Mouse (Mus musculus) intestine, embryonic 15.5 days (tissue): ENCODE measurements around the gene Nudt15. TPM values are rescaled to one million over a fixed set of nuclear protein-coding genes. Genes with fewer than 3 reads are reported as not detected.

Experiments
- ATAC-seq: fragments of 200-750 bp; cut with Nextera tagmentation; 2 replicates; pipeline ENCODE4 v1.8.0; 2017; ENCODE audit warnings: moderate TSS enrichment, moderate library complexity
- H3K27ac ChIP-seq: fragments of 300-500 bp; sonication (generic); 2 replicates; pipeline ENCODE4 v1.5.1; 2015; ENCODE audit warnings: mild to moderate bottlenecking, inconsistent platforms
- H3K27me3 ChIP-seq: fragments of 300-500 bp; sonication (generic); replicated peaks from 2 replicates; pipeline ENCODE4 v1.6.1; 2015; ENCODE audit warnings: inconsistent platforms
- H3K36me3 ChIP-seq: fragments of 300-500 bp; sonication (generic); 2 replicates; pipeline ENCODE4 v1.6.1; 2015; ENCODE audit warnings: inconsistent platforms
- H3K4me1 ChIP-seq: fragments of 300-500 bp; sonication (generic); replicated peaks from 2 replicates; pipeline ENCODE4 v1.6.1; 2015; ENCODE audit warnings: inconsistent platforms
- H3K4me2 ChIP-seq: fragments of 300-500 bp; sonication (generic); replicated peaks from 2 replicates; pipeline ENCODE4 v1.6.1; 2015; ENCODE audit warnings: mild to moderate bottlenecking, inconsistent platforms
- H3K4me3 ChIP-seq: fragments of 300-500 bp; sonication (generic); replicated peaks from 2 replicates; pipeline ENCODE4 v1.5.1; 2015; ENCODE audit warnings: inconsistent platforms
- H3K9ac ChIP-seq: fragments of 300-500 bp; sonication (generic); 2 replicates; pipeline ENCODE4 v1.6.1; 2015; ENCODE audit warnings: inconsistent platforms
- H3K9me3 ChIP-seq: fragments of 300-500 bp; sonication (generic); 2 replicates; pipeline ENCODE4 v1.6.1; 2016; ENCODE audit warnings: inconsistent platforms
- WGBS: fragments of 180-500 bp; shearing (Covaris S2); methylation state at CpG from one replicate; pipeline ENCODE4 v1.1.7; 2015; 5-methylcytosine and 5-hydroxymethylcytosine counted together
- polyA plus RNA-seq: library from polyadenylated mRNA; unstranded; fragments of >200 nt; fragmentation: Nextera tagmentation; extraction: Ambion mirVana; gene quantifications from 2 replicates; pipeline ENCODE4 v1.2.1, GENCODE M21; 2015

Nudt15 gene
- polyA plus RNA-seq, 1 experiment from 2014 or later, result 6.7 TPM

DNA sequence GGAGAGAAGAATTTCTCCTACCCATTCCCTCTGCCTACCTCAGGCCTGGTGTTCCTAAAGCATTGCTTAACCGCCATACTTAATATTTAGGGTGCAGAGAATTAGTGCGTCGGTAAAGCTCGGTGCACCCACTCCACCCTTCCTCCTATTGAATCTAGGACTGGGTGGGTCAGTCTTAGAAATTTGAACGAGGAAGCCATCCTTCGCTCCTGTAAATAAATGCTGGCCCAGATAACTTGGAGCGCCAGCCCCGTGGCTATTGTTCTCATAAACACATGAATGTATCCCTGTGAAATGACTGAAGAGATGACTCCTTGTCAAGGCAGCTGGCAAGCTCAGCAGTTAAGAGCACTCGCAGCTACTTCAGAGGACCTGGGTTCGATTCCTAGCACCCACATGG, 71.0 kb downstream of the Nudt15 start:
- Histone ChIP-seq H3K27ac (no peak overlapping the region), H3K27me3 (no peaks in the 10 kb centered on the region), H3K36me3 (no peaks in the 10 kb centered on the region), H3K9me3 (no peaks in the 10 kb centered on the region), H3K4me1 (no peaks in the 10 kb centered on the region), H3K9ac (no peak overlapping the region), H3K4me3 (no peak overlapping the region), H3K4me2 (no peak overlapping the region)
- ATAC-seq, result no peak
- 91% methylated on average over 10 of the region's 10 CpGs for WGBS

DNA sequence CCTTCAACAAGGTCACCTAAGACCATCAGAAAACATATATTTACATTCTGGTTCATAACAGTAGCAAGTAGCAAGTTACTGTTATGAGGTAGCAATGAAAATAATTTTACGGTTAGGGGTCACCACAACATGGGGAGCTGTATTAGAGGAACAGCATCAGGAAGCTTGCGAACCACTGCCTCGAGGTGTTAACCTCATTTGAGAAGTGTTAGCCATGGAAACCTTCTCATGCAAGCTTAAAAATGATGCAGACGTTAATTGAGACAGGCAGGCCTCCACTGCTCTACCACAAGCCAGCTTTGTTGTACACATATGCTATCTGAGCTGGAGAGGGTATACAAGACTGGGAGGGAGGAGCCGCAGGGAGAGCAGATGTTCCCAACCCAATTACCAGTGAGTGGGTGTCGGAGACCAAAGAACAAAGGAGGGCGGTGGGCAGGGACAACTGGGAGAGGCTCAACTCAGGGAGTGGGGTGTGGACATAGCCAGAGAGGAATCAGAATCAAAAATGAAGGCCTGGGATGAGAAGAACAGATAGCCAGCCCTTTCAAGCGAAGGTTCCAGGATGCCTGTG, 71.6 kb downstream of the Nudt15 start:
- no peak for ATAC-seq
- no peaks in the 10 kb centered on the region for H3K4me1 ChIP-seq
- no peak overlapping the region for H3K4me3 ChIP-seq
- H3K27me3 ChIP-seq, result no peaks in the 10 kb centered on the region
- WGBS, result 73% methylated on average over 8 of the region's 8 CpGs
- H3K27ac ChIP-seq, result no peak overlapping the region
- no peak overlapping the region for H3K4me2 ChIP-seq
- no peaks in the 10 kb centered on the region for H3K9me3 ChIP-seq
- H3K9ac ChIP-seq, result no peak overlapping the region
- no peaks in the 10 kb centered on the region for H3K36me3 ChIP-seq

DNA sequence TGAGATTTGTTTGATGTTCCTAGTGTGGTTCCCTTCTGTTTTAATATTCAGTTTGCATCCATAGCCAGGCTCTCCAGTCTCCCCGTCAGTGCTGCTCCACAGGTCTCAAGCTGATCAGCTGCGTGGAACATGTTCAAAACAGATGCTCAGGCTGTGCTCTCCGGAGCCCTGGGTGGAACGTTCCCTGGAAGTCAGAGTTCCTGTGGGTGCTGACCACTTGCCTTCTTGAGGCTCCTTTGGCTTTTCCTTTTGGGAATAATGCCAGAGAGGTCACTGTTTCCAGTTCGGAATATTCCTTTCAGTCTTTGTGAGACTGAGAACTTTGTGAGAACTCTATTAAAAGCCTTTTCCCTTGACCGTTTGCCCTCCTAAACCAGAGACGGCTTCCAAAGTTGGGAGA, 72.5 kb downstream of the Nudt15 start:
- 76% methylated on average over 7 of the region's 7 CpGs for WGBS
- Histone ChIP-seq H3K27me3 (no peaks in the 10 kb centered on the region), H3K4me1 (no peaks in the 10 kb centered on the region), H3K27ac (no peak overlapping the region), H3K9me3 (no peaks in the 10 kb centered on the region), H3K36me3 (no peaks in the 10 kb centered on the region), H3K4me3 (no peak overlapping the region), H3K4me2 (no peak overlapping the region), H3K9ac (no peak overlapping the region)
- ATAC-seq, result no peak

DNA sequence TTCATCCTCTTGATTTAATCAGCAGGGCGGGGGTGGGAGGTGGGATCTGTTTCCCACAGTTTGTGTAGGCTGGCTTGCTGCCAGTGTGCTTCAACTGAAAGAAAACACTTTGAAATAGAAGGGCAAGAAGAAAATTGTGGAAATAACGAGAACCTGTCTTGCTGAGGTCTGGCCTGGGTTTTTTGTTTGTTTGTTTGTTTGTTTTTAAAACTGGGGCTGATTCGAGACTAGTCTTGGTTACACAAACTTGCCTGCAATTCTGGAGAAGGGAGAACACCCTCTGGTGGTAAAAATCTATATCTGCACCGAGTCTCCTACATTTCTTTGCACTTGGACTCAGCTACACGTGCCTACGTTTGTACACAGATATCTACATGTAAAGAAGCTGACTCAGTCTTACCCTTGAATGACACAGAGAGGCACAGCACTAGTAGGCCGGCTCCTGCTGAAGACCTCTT, 73.4 kb downstream of the Nudt15 start:
- Histone ChIP-seq H3K4me2 (no peak overlapping the region), H3K36me3 (no peaks in the 10 kb centered on the region)

DNA sequence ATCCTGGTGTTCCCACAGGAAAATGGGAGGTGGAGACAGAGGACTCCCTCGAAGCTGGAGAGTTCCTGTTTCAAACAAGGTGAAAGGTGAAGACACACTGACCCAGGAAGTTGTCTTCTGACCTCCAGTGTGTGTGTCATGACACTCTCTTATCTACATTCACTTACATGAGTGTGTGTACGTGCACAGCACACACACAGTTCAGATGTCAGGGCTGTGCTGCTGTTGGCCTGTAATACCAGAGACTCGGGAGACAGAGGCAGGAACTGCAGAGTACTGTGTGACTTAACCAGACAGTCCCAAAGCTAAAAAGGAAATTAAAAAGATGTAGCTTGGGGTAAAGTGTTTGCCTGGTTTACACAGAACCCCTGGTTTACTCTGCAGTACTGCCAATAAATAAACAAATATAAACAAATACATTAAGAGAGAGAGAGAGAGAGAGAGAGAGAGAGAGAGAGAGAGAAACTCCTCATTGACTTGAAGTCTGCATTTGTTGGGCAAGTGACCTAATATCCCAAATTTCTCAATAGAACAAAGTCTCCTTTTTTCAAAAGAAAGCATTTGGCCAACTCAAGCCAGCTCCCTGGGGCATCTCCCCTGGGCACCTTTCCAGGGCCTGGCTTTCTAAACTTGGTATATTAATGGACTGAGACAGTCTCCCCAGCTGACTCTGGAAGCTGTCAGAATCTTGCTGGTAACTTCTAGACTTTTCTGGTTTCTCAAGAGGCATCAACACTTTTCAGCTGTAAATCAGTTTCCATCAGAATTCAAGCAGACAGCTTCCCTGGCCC, 74.2 kb downstream of the Nudt15 start:
- no peaks in the 10 kb centered on the region for H3K36me3 ChIP-seq
- ATAC-seq, result no peak

More for the DNA sequence above, 73.4 kb downstream of the Nudt15 start:
- Histone ChIP-seq H3K4me1 (no peaks in the 10 kb centered on the region), H3K9ac (no peak overlapping the region), H3K4me3 (no peak overlapping the region), H3K9me3 (no peaks in the 10 kb centered on the region), H3K27me3 (no peaks in the 10 kb centered on the region), H3K27ac (no peak overlapping the region)
- ATAC-seq, result peak; percentile 74
- 19% methylated on average over 7 of the region's 7 CpGs for WGBS

DNA sequence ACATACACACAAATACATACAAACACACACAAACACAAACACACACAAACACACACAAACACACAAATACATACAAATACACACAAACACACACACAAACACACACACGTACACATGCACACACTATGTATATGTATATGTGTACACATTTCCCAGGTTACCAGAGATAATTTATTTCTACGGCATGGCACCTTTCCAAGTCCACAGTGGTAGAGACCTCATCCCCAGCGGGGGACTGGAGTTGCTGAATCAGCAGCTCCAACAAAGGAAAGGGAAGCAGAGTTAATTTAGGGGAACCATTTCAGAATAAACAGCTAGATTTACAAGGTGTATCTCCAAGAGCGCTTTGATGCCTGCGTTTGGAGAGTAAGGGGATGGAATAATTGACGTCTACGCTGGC, 75.8 kb downstream of the Nudt15 start:
- Histone ChIP-seq H3K9me3 (no peaks in the 10 kb centered on the region), H3K27me3 (no peaks in the 10 kb centered on the region), H3K4me1 (no peaks in the 10 kb centered on the region), H3K4me3 (no peak overlapping the region), H3K36me3 (no peaks in the 10 kb centered on the region), H3K27ac (no peak overlapping the region), H3K9ac (no peak overlapping the region), H3K4me2 (no peak overlapping the region)
- no peak for ATAC-seq
- WGBS, result 61% methylated on average over 7 of the region's 7 CpGs

More for the DNA sequence above, 74.2 kb downstream of the Nudt15 start:
- H3K4me3 ChIP-seq, result no peak overlapping the region
- 32% methylated on average over 3 of the region's 3 CpGs for WGBS
- H3K27ac ChIP-seq, result no peak overlapping the region
- H3K4me1 ChIP-seq, result no peaks in the 10 kb centered on the region
- H3K9me3 ChIP-seq, result no peaks in the 10 kb centered on the region
- H3K27me3 ChIP-seq, result no peaks in the 10 kb centered on the region
- no peak overlapping the region for H3K9ac ChIP-seq
- no peak overlapping the region for H3K4me2 ChIP-seq

DNA sequence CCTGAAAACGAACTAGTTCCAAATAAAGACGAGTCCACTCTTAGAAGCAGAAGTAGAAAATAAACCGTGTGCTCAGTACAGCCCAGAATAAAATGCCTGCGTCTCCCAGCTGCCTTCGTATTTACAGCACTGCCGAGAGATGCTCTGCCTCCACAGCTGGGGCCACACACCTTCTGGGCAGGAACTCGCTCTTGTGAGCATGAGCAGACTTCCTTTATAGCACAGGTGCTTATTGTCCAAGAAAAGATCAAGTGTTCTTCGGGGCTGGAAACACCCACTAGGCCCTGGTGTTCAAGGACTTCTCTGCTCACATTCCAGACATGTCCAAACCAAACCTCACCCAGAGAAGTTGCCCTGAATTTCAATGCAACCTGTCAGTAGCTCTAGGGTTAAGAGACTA, 77.4 kb downstream of the Nudt15 start:
- Histone ChIP-seq H3K9ac (no peak overlapping the region), H3K36me3 (no peaks in the 10 kb centered on the region), H3K4me2 (no peak overlapping the region), H3K27ac (no peak overlapping the region), H3K4me1 (no peaks in the 10 kb centered on the region), H3K9me3 (no peaks in the 10 kb centered on the region), H3K27me3 (no peaks in the 10 kb centered on the region), H3K4me3 (no peak overlapping the region)
- no peak for ATAC-seq
- WGBS, result 57% methylated on average over 8 of the region's 8 CpGs

DNA sequence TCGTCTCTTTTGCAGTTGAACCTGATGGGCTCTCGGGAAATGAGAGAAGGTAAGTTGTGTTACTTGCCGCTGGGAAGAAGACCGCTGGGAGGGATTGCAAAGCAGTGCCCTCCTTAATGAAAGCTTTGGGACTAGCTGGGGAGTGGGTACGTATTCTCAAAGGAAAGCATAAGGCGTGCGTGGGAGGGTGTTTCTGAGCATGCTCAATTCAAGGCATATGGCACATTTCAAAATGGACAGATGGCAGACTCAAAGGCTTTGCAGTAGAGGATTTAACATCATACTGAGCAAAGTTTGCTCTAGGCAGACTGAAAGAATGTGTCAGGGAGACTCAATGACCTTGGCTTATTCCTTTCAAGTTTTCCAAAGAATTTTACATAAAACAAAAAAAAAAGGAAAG, 78.5 kb downstream of the Nudt15 start:
- no peaks in the 10 kb centered on the region for H3K27me3 ChIP-seq
- H3K9ac ChIP-seq, result no peak overlapping the region
- H3K4me2 ChIP-seq, result no peak overlapping the region
- no peak for ATAC-seq
- no peaks in the 10 kb centered on the region for H3K9me3 ChIP-seq
- H3K4me3 ChIP-seq, result no peak overlapping the region
- no peaks in the 10 kb centered on the region for H3K36me3 ChIP-seq
- H3K27ac ChIP-seq, result no peak overlapping the region
- 82% methylated on average over 7 of the region's 7 CpGs for WGBS
- no peaks in the 10 kb centered on the region for H3K4me1 ChIP-seq

Other genes with a start within 250 kb of the Nudt15 start
- 18.4 and 24.8 TPM in 2 replicates for gene Rb1, start 222.4 kb downstream of the Nudt15 start, polyA plus RNA-seq
- gene Itm2b, start 163.0 kb downstream of the Nudt15 start, polyA plus RNA-seq, result 668 and 678 TPM in 2 replicates
- 65.9 and 67.6 TPM in 2 replicates for gene Med4, start 38.2 kb downstream of the Nudt15 start, polyA plus RNA-seq
- gene Sucla2, start 22.9 kb downstream of the Nudt15 start, polyA plus RNA-seq, result 117 and 132 TPM in 2 replicates
- not detected in 2 replicates for gene Gm21750, start 113.0 kb upstream of the Nudt15 start, polyA plus RNA-seq